Mouse (Mus musculus) regulatory T cell (primary cell): Measurements from ENCODE around the gene Pde1b.

Experiments used
- in situ Hi-C: fragments of 300-600 bp; cut with MboI, MseI; formaldehyde crosslinking; loops from one replicate; pipeline ENCODE4 v1.15.1; 2025; ENCODE audit warnings: high pct_unique_total_duplicates

The Pde1b gene

GRCm38 (mm10) chr15:103503660-103504059 lies 826 bp downstream of the Pde1b start:
- in situ Hi-C loops, result no loop called here

GRCm38 (mm10) chr15:103509317-103509716 lies 6.5 kb downstream of the Pde1b start:
- in situ Hi-C loops, result no loop called here

- in situ Hi-C loops, result no loop called here
Observed at GRCm38 (mm10) chr15:103511652-103512051, 8.8 kb downstream of the Pde1b start.

GRCm38 (mm10) chr15:103513621-103514031 lies 10.8 kb downstream of the Pde1b start:
- in situ Hi-C loops, result no loop called here

GRCm38 (mm10) chr15:103514119-103514518 lies 11.3 kb downstream of the Pde1b start:
- in situ Hi-C loops, result no loop called here

GRCm38 (mm10) chr15:103514914-103515313 lies 12.1 kb downstream of the Pde1b start:
- in situ Hi-C loops, result no loop called here

- in situ Hi-C loops, result no loop called here
Observed at GRCm38 (mm10) chr15:103518600-103519385, 16.0 kb downstream of the Pde1b start.

- in situ Hi-C loops, result no loop called here
Observed at GRCm38 (mm10) chr15:103519386-103520378, 16.8 kb downstream of the Pde1b start.

- in situ Hi-C loops, result no loop called here
Observed at GRCm38 (mm10) chr15:103522458-103523099, 19.7 kb downstream of the Pde1b start.

GRCm38 (mm10) chr15:103523156-103523555 lies 20.3 kb downstream of the Pde1b start:
- in situ Hi-C loops, result no loop called here

GRCm38 (mm10) chr15:103530372-103530771 lies 27.5 kb downstream of the Pde1b start:
- in situ Hi-C loops, result no loop called here

- in situ Hi-C loops, result no loop called here
Observed at GRCm38 (mm10) chr15:103534054-103534620, 31.3 kb downstream of the Pde1b start.

GRCm38 (mm10) chr15:103535030-103535429 lies 32.2 kb downstream of the Pde1b start:
- in situ Hi-C loops, result no loop called here

- in situ Hi-C loops, result no loop called here
Observed at GRCm38 (mm10) chr15:103535786-103536185, 33.0 kb downstream of the Pde1b start.

GRCm38 (mm10) chr15:103536456-103536855 lies 33.6 kb downstream of the Pde1b start:
- in situ Hi-C loops, result no loop called here

GRCm38 (mm10) chr15:103537011-103537821 lies 34.4 kb downstream of the Pde1b start:
- in situ Hi-C loops, result no loop called here

GRCm38 (mm10) chr15:103537822-103538213 lies 35.0 kb downstream of the Pde1b start, which contains the start of gene Ppp1r1a:
Ppp1r1a (minus strand) TSS chr15:103538003.
- in situ Hi-C loops, result no loop called here

- in situ Hi-C loops, result no loop called here
Observed at GRCm38 (mm10) chr15:103539259-103539658, 36.4 kb downstream of the Pde1b start.

- in situ Hi-C loops, result no loop called here
Observed at GRCm38 (mm10) chr15:103540646-103541045, 37.8 kb downstream of the Pde1b start.

GRCm38 (mm10) chr15:103542526-103542925 lies 39.7 kb downstream of the Pde1b start:
- in situ Hi-C loops, result no loop called here

- in situ Hi-C loops, result no loop called here
Observed at GRCm38 (mm10) chr15:103547983-103548382, 45.1 kb downstream of the Pde1b start.
